Mouse (Mus musculus) small intestine, adult 2 months (tissue): ENCODE measurements around the gene Lrrc8c.

Experiments used
- CTCF ChIP-seq: fragments of 200-500 bp; IDR thresholded peaks from 2 replicates; pipeline ENCODE4 v1.5.1; 2012; ENCODE audit warnings: low read depth, mild to moderate bottlenecking, control low read depth, inconsistent platforms, low read length, moderate library complexity, mixed read lengths; ENCODE audit not compliant: insufficient replicate concordance, insufficient read length; ENCODE audit errors: extremely low read depth
- POLR2A ChIP-seq: fragments of 200-500 bp; IDR thresholded peaks from 2 replicates; pipeline ENCODE4 v1.6.1; 2012; ENCODE audit warnings: low read depth, mild to moderate bottlenecking, control low read depth, inconsistent platforms, low read length, moderate library complexity

DNA sequence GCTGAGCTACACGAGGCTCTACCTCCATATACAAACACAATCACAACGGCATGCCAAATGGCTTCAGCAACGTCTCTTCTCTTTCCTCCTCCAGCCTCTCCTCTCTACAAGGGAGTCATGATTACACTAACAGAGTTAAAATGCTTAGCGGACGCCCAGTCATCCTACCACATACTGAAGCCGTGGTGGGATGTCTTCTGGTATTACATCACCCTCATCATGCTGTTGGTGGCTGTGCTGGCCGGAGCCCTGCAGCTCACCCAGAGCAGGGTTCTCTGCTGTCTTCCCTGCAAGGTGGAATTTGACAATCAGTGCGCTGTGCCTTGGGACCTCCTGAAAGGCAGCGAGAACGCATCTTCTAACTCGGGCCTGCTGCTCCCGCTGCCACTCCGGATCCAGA is 39.5 kb upstream of the Lrrc8c start:
- TF ChIP-seq CTCF = no peak
- TF ChIP-seq POLR2A = no peak
